Mouse (Mus musculus) limb, embryonic 10.5 days (tissue): ENCODE measurements around the gene Cab39l. TPM values are rescaled to one million over a fixed set of nuclear protein-coding genes. Genes with fewer than 3 reads are reported as not detected.

Source experiments
- DNase-seq: peaks from one replicate; pipeline ENCODE4 v3.0.0-alpha.2; 2017; ENCODE audit warnings: low spot score
- H3K27ac ChIP-seq: fragments of 300-500 bp; sonication (generic); 2 replicates; pipeline ENCODE4 v1.5.1; 2016; ENCODE audit warnings: mild to moderate bottlenecking
- H3K27me3 ChIP-seq: fragments of 300-500 bp; sonication (generic); 2 replicates; pipeline ENCODE4 v1.6.1; 2016; ENCODE audit warnings: low read depth, mild to moderate bottlenecking; ENCODE audit not compliant: poor library complexity, severe bottlenecking
- H3K36me3 ChIP-seq: fragments of 300-500 bp; sonication (generic); 2 replicates; pipeline ENCODE4 v1.6.1; 2016; ENCODE audit warnings: mild to moderate bottlenecking, moderate library complexity
- H3K4me1 ChIP-seq: fragments of 300-500 bp; sonication (generic); 2 replicates; pipeline ENCODE4 v1.6.1; 2016
- H3K4me3 ChIP-seq: fragments of 300-500 bp; sonication (generic); 2 replicates; pipeline ENCODE4 v1.5.1; 2016; ENCODE audit warnings: mild to moderate bottlenecking, moderate library complexity
- H3K9me3 ChIP-seq: fragments of 300-500 bp; sonication (generic); replicated peaks from 2 replicates; pipeline ENCODE4 v1.6.1; 2016; ENCODE audit warnings: mild to moderate bottlenecking
- WGBS: fragments of 180-500 bp; shearing (Covaris S2); methylation state at CpG from one replicate; pipeline ENCODE4 v1.1.7; 2016; 5-methylcytosine and 5-hydroxymethylcytosine counted together
- polyA plus RNA-seq: library from polyadenylated mRNA; unstranded; fragments of >200 nt; fragmentation: Nextera tagmentation; extraction: Ambion mirVana; gene quantifications from 2 replicates; pipeline ENCODE4 v1.2.1, GENCODE M21; 2016

Cab39l gene
- polyA plus RNA-seq, 1 experiment from 2014 or later, result 44.6 TPM

DNA sequence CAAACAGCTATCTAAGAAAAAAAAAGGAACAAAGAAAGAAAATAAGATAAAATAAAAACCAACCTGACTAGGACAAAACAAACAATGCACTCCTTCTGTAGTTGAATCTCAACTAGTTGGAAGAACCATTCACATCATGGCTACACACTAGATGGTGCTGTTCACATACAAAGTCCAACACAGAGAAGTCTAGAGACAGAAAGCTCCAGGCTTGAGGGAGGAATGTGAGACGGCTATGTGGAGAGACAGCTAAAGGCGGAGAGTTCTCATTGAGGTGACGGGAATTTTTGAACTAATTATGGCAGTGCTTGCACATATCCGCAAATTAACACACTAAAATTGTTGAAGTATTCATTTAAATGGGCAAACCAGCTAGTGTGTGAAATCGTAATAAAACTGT lies 113.3 kb downstream of the Cab39l start:
- H3K9me3 ChIP-seq, result no peaks in the 10 kb centered on the region
- DNase-seq, result no peak

DNA sequence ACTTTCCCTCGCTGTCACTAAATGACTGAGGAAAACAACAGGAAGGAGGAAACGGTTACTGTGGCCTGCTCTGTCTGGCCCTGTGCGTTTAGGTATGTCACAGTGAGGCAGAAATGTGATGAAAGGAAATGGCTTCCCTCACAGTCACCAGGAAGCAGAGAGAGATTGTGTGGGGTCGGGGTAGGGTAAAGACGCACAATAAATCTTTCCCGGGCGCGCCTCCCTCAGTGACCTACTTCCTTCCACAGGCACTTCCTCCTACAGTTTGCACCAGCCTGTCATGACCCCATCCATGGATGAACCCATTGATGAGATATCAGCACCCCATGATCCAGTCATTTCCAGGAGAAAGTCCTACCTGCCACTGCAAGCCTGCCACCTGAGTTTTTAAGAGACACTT lies 114.2 kb downstream of the Cab39l start:
- H3K4me1 ChIP-seq, result 0 out of 2 replicates have a peak, but pooled peaks cover 8% of the 10 kb centered on the region
- WGBS, result 83% methylated on average over 8 of the region's 8 CpGs
- H3K9me3 ChIP-seq, result no peaks in the 10 kb centered on the region
- H3K36me3 ChIP-seq, result 0 out of 2 replicates have a peak, but pooled peaks cover 1% of the 10 kb centered on the region
- no peaks in the 10 kb centered on the region for H3K27me3 ChIP-seq
- H3K4me3 ChIP-seq, result no peak overlapping the region
- no peak for DNase-seq
- no peak overlapping the region for H3K27ac ChIP-seq

More for the DNA sequence above, 113.3 kb downstream of the Cab39l start:
- H3K4me1 ChIP-seq, result 0 out of 2 replicates have a peak, but pooled peaks cover 8% of the 10 kb centered on the region
- 87% methylated on average over 5 of the region's 5 CpGs for WGBS
- no peak overlapping the region for H3K27ac ChIP-seq
- H3K4me3 ChIP-seq, result no peak overlapping the region
- H3K27me3 ChIP-seq, result no peaks in the 10 kb centered on the region
- 0 out of 2 replicates have a peak, but pooled peaks cover 2% of the 10 kb centered on the region for H3K36me3 ChIP-seq

DNA sequence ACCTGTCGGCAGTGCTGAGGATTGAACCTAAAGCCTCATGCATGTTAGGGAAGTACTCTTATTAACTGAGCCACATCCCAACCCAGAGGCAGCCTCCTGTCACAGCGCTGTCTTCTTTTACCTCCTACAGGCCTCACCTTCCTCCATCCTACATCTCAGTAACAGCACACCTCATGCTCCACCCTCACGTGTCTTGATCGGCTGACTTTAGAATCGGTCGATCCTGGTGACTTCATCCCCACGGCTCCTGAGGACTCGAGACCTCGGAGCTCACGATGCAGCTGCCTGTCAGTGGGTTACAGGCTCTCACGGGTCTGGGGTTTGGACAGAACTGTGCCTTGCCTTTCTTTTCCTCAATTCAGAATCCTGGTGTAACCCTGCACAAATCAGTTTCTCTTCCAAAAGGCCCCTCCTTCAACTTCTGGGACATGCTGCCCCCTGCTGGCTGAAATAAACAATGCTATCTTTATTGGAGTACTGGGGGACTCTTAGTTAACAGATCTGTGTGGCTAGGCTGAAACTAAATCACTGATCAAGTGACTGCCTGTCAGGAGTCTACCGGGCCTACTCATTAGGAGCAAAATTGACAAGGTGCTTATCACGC lies 115.3 kb downstream of the Cab39l start:
- H3K36me3 ChIP-seq, result no peaks in the 10 kb centered on the region
- 56% methylated on average over 13 of the region's 13 CpGs for WGBS
- no peak overlapping the region for H3K4me3 ChIP-seq
- no peaks in the 10 kb centered on the region for H3K9me3 ChIP-seq
- 0 out of 2 replicates have a peak, but pooled peaks cover 8% of the 10 kb centered on the region for H3K4me1 ChIP-seq
- no peaks in the 10 kb centered on the region for H3K27me3 ChIP-seq
- H3K27ac ChIP-seq, result no peak overlapping the region
- peak; percentile 81 for DNase-seq

DNA sequence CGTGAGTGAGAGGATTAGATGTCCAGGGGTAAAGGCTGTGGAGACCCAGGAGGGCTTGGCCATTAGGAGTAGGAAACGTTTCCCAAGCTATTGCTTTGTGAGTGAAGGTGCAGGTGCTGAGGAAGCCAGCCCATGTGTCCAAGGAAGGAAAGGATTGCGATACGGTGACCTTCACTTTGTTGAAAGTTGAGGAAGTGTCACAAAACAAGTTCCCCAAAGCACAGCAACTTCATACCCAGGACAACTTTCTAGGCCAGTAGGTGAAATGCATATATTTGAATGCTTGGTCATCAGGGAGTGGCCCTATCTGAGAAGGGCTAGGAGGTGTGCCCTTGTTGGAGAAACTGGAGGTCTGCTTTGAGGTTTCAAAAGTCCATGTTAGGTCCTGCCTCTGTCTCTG lies 116.3 kb downstream of the Cab39l start:
- Histone ChIP-seq H3K27ac (no peak overlapping the region), H3K4me3 (no peak overlapping the region), H3K27me3 (no peaks in the 10 kb centered on the region), H3K4me1 (0 out of 2 replicates have a peak, but pooled peaks cover 8% of the 10 kb centered on the region), H3K9me3 (no peaks in the 10 kb centered on the region), H3K36me3 (no peaks in the 10 kb centered on the region)
- DNase-seq, result no peak
- WGBS, result 80% methylated on average over 4 of the region's 4 CpGs

DNA sequence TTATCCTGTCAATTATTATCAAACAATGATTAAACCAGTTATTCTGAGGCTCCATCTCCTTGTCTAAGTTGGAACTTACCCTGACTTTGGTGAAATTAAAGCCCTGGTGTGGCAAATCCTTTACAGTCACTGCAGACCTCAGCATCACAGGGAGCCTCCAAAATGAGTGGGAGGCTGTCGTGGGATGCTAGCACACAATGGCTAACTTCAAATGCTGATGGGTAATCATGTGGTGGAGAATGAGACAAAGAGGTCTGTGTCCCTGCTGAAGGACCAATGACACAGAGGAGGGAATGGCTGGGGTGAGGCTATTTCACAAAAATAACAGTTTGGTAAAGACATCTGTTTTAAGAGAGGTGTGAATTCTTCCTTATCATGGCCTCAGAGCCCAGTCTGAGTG lies 117.1 kb downstream of the Cab39l start:
- 75% methylated on average over 1 of the region's 1 CpGs for WGBS
- DNase-seq, result no peak
- no peaks in the 10 kb centered on the region for H3K36me3 ChIP-seq

DNA sequence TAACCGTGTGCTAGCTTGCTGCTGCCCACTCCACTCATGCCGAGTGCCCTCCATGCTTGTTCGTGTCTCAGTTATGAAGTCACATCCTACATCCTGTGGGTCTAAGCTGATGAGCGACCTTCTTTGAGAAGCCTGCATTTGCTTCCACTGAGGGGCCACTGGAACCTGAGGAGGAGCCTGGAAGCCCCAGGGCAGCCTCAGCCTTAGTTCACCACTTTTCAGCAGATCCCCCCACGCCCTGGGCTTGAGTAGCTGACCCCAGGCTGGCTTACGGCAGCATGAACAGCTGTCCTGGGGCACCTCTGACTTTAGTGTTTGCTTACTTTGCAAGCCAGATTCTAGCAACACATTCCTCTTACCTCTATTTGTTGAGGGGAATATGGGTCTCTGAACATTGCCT lies 126.0 kb downstream of the Cab39l start:
- Histone ChIP-seq H3K4me3 (no peak overlapping the region), H3K27ac (no peak overlapping the region), H3K27me3 (no peaks in the 10 kb centered on the region), H3K4me1 (no peaks in the 10 kb centered on the region), H3K36me3 (peaks cover 31% of the 10 kb centered on the region), H3K9me3 (no peaks in the 10 kb centered on the region)
- whole genome bisulfite sequencing, result 91% methylated on average over 6 of the region's 6 CpGs
- no peak for DNase-seq

More for the DNA sequence above, 117.1 kb downstream of the Cab39l start:
- Histone ChIP-seq H3K4me3 (no peak overlapping the region), H3K4me1 (0 out of 2 replicates have a peak, but pooled peaks cover 8% of the 10 kb centered on the region), H3K9me3 (no peaks in the 10 kb centered on the region), H3K27ac (no peak overlapping the region), H3K27me3 (no peaks in the 10 kb centered on the region)

DNA sequence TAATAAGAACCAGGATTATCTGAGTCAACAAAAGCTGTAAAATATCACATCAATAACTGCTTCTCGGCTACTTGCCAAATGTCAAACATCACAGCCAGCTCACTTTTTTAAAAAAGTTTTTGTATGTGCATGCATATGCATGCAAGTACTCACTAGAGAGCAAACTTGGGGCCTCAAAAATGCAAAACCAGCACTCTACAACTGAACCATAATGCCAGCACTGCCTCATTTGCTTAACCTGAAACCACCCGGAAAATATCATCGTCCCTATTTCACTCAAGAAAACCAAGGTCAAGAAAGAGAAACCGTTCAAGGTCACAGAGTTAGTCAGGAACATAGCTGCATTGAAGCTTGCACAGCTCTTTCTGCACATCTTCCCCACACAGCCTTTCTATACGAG lies 135.6 kb downstream of the Cab39l start:
- H3K4me3 ChIP-seq, result no peak overlapping the region
- H3K27ac ChIP-seq, result no peak overlapping the region
- peaks cover 36% of the 10 kb centered on the region for H3K36me3 ChIP-seq
- H3K4me1 ChIP-seq, result no peaks in the 10 kb centered on the region
- H3K27me3 ChIP-seq, result no peaks in the 10 kb centered on the region
- H3K9me3 ChIP-seq, result no peaks in the 10 kb centered on the region
- no peak for DNase-seq
- 93% methylated on average over 5 of the region's 5 CpGs for WGBS

DNA sequence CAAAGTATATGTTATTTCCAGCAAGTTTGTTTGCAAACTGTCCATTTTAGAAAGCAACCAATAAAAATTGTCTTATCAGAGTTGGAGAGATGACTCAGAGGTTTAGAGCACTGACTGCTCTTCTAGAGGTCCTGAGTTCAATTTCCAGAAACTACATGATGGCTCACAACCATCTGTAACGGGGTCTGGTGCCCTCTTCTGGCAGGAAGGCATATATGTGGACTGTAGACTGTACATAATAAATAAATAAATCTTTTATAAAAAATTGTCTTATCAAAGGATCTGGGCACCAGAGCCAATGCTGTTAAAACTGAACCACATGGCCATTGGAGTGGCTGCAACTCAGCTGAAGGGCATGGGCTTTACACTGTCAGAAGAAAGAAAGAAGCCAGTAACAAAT lies 149.8 kb downstream of the Cab39l start:
- H3K27me3 ChIP-seq, result no peaks in the 10 kb centered on the region
- DNase-seq, result no peak
- H3K36me3 ChIP-seq, result peaks cover 64% of the 10 kb centered on the region
- no peak overlapping the region for H3K27ac ChIP-seq
- 78% methylated on average over 1 of the region's 1 CpGs for WGBS
- H3K4me3 ChIP-seq, result no peak overlapping the region
- no peaks in the 10 kb centered on the region for H3K4me1 ChIP-seq
- H3K9me3 ChIP-seq, result no peaks in the 10 kb centered on the region

DNA sequence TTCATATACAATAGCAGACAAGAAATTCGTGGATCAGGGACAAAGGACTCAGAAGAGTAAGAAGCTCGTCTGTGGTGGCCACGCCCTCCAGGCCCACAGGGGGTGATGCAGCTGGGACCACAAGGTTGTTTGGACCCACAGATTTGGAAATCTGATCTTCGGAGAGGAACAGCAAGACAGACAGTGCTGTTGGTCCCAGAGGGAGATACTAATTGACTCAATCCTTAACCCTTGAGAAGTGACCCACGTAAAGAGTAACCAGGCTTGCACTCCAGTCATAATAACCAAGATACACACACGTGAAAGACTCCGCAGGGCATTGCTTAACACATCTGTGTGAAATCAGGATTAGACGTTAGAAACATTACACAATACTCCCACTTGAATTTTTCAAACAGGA lies 151.1 kb downstream of the Cab39l start:
- Histone ChIP-seq H3K27ac (no peak overlapping the region), H3K27me3 (no peaks in the 10 kb centered on the region), H3K9me3 (no peaks in the 10 kb centered on the region), H3K36me3 (peaks cover 51% of the 10 kb centered on the region), H3K4me3 (no peak overlapping the region), H3K4me1 (peaks cover 4% of the 10 kb centered on the region; the same call in 1 of the 2 replicates)
- DNase-seq, result no peak
- 86% methylated on average over 8 of the region's 8 CpGs for whole genome bisulfite sequencing

DNA sequence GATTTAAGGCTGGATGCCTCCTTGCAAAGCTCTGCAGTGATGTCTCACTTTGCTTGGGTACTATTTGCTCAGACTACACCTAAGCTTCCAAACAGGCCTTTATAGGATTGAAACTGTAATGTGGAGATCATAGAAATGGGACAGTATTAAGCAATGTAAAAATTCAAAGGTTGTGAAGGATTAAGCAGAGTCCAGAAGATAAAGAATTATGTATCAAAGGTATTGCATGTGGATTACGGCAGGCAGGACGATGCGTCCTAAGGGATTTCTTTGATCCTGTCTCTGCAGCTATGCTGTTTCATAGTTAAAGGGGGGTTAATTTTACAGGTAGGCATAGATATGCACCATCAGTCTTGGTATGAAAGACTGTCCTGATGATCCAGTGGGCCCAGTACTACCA lies 151.8 kb downstream of the Cab39l start:
- WGBS, result 92% methylated on average over 3 of the region's 3 CpGs
- H3K36me3 ChIP-seq, result peaks cover 49% of the 10 kb centered on the region

DNA sequence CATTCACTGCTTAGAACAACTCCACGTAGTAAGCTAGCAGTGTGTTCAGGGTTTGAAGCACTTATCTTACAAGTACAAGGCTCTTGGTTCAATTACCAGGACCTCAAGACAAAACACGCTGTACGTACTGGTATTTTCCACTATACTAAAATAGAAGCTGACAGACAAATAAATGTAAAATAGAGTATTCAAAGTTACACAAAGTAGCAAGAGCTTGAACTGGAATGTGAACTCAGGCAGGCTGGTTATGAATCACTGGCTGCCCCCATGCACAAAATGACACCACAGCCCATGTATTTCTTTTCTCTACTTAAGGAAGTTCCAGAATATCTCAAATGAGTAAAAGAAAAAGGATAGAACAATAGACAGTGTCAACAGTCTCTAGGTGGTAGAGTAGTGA lies 154.2 kb downstream of the Cab39l start:
- H3K36me3 ChIP-seq, result peaks cover 25% of the 10 kb centered on the region
- H3K4me3 ChIP-seq, result no peak overlapping the region
- no peaks in the 10 kb centered on the region for H3K9me3 ChIP-seq
- peaks cover 13% of the 10 kb centered on the region for H3K4me1 ChIP-seq
- no peak overlapping the region for H3K27ac ChIP-seq
- 96% methylated on average over 3 of the region's 3 CpGs for WGBS
- no peaks in the 10 kb centered on the region for H3K27me3 ChIP-seq
- DNase-seq, result no peak

More for the DNA sequence above, 151.8 kb downstream of the Cab39l start:
- Histone ChIP-seq H3K9me3 (no peaks in the 10 kb centered on the region), H3K4me1 (peaks cover 9% of the 10 kb centered on the region), H3K27me3 (no peaks in the 10 kb centered on the region), H3K27ac (no peak overlapping the region), H3K4me3 (no peak overlapping the region)
- no peak for DNase-seq

DNA sequence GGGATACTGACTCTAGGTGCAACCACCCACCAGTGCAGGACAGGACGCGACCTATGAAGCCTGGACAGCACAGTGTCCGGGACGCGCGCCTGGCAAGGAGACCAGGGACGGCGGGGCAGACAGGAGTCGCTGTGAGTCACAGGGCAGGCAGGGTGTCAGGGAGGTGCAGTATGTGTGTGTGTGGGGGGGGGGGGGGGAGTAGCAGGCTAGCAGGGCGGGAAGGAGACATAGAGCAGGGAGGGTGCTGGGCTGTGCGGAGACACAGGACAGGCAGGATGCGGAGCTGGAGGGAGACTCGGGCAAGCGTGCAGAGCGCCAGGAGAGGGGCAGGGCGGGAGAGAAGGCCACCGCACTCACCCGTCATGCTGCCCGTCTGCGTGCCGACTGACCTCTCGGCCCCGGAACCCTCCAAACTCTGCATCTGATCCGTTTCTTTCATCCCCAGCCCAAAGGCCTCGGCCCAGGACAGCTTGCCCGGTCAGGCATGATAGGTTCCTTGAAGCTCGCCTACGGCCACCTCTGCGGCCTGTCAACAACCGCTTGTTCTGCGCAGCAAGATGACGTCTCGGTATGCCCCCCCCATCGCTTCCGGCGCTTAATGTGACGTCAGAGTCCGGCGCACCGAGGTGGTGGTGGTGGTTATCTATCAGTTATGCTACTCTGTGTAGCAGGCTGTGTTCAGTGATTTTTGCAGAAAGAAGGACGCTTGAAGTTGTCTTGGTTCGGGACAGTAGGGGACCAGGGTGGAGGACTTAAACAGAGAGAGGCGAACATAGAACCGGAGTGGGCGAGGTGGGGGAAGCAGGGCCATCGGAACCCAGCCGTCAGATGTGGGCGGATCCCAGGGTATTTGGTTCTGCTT lies 156.9 kb downstream of the Cab39l start, which contains the start of gene Cdadc1:
TSS of gene Cdadc1 (minus strand) at position 562 of the 862 bp plus-strand sequence.
- peak within 1 kb of the TSS; percentile 81 for H3K27ac ChIP-seq
- peak; percentile 98 for DNase-seq
- H3K27me3 ChIP-seq, result no peaks in the 10 kb centered on the region
- H3K4me3 ChIP-seq, result peak within 1 kb of the TSS; percentile 92
- H3K36me3 ChIP-seq, result peaks cover 7% of the 10 kb centered on the region; the same call in 1 of the 2 replicates
- no peaks in the 10 kb centered on the region for H3K9me3 ChIP-seq
- under 1% methylated on average over 44 of the region's 48 CpGs for WGBS
- peaks cover 13% of the 10 kb centered on the region for H3K4me1 ChIP-seq

DNA sequence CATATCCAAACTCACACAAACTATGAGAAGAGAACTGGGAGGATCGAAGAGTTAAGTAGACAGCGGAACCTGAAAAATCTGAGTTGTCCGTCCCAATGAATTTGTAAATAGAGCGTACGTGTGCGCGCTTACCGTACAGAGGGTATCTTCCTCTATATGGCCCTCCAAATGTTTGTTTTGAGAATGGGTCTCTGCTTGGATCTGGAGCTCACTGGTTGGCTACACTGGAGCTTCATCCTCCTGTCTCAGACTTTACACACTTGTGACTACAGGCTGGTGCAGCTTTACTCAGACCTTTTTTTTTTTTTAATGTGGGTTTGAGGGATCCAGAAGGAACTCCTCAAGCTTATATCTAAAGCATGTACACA lies 157.5 kb downstream of the Cab39l start:
- Histone ChIP-seq H3K36me3 (peaks cover 7% of the 10 kb centered on the region; the same call in 1 of the 2 replicates), H3K27ac (peak overlapping the region; percentile 81), H3K4me3 (peak overlapping the region; percentile 92), H3K9me3 (no peaks in the 10 kb centered on the region), H3K27me3 (0 out of 2 replicates have a peak, but pooled peaks cover 6% of the 10 kb centered on the region), H3K4me1 (peaks cover 13% of the 10 kb centered on the region)
- 4% methylated on average over 8 of the region's 8 CpGs for WGBS
- no peak for DNase-seq
